Mouse (Mus musculus) granulocyte monocyte progenitor cell, adult 5-6 weeks (primary cell): ENCODE measurements around the gene Pex11g. TPM values are rescaled to one million over a fixed set of nuclear protein-coding genes. Genes with fewer than 3 reads are reported as not detected.
A peak's percentile ranks its signal among the peaks of the same experiment; 100 is the strongest.

ENCODE experiments used
- ATAC-seq: replicated peaks from 2 replicates; pipeline ENCODE4 v1.8.0; 2016; ENCODE audit warnings: mild to moderate bottlenecking, moderate TSS enrichment, inconsistent platforms; ENCODE audit not compliant: poor library complexity, severe bottlenecking
- total RNA-seq, 2 experiments: library from RNA; stranded (forward) in 1 of 2; stranded (reverse) in 1 of 2; fragments of 200-712, 200-1000 nt in 1 of 2; fragments of >200 nt in 1 of 2; fragmentation: Nextera tagmentation in 1 of 2; gene quantifications; 2 replicates each; pipeline ENCODE4 v1.2.3; 2014 to 2017

Gene Pex11g
- 2.3 and 2.8 TPM in 2 replicates for total RNA-seq (2014; fragmentation: Nextera tagmentation)
- total RNA-seq (2017), result 1.6 and 3.4 TPM in 2 replicates

- ATAC-seq, result peak; percentile 92
Observed at GRCm38 (mm10) chr8:3467006-3467885, at the start of gene Pex11g. Gene Pex11g, minus strand, starts transcription at chr8:3467680.

DNA sequence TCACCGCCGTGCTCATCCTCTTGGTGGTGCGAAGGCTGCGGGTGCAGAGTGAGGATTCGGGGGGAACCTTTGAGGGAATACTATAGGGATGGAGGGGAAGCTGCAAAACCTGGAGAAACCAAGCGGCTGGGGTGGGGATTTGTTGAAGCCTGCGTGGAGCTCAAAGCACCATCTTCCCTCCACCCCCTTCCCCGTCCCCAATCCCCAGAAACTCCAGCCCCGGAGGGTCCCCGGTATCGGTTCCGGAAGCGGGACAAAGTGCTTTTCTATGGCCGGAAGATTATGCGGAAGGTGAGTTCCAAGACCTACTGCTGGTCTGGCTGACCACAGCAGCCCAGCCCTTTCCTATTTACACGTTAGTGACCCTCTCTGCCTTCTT, 49.6 kb upstream of the Pex11g start:
- peak; percentile 8 for ATAC-seq

DNA sequence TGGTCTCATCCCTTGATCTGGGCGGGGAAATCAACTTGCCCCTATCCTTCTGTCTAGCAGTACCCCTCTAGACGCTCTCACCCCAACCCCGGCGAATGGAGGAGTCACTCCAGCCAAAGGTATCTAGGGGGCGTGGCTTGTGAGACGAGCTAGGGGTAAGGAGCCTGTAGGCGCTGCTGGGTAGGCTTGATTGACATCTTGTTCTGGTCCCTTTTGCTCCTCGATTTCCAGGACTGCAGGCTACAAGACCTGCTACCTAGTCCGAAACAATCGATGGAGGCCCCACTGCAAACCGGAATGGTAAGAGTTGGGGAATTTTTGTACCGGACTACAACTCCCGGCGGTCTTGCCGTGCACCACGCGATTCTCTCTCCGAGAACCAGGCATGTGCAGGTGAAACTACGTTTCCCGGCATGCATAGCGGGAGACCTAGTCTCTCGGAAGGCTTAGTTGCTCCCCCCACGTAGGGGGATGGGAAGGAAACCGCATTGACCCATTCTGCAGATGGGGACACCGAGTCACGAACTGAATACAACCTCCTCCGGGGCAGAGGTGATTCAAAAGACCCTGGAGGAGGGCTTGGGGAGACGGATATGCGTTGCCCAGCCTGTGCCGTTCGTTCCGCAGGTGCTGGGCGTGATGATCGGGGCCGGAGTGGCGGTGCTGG, 49.1 kb upstream of the Pex11g start:
- peak; percentile 75 for ATAC-seq

- peak; percentile 8 for ATAC-seq
Observed at GRCm38 (mm10) chr8:3515771-3516417, 48.4 kb upstream of the Pex11g start.

GRCm38 (mm10) chr8:3515260-3515671, 47.8 kb upstream of the Pex11g start, which contains the start of gene Pnpla6:
Gene Pnpla6, plus strand, starts transcription at chr8:3515384.
- ATAC-seq, result peak; percentile 68

- no peak for ATAC-seq
Observed at GRCm38 (mm10) chr8:3514681-3515247, 47.3 kb upstream of the Pex11g start.

- no peak for ATAC-seq
Observed at GRCm38 (mm10) chr8:3507979-3508754, 40.7 kb upstream of the Pex11g start.

DNA sequence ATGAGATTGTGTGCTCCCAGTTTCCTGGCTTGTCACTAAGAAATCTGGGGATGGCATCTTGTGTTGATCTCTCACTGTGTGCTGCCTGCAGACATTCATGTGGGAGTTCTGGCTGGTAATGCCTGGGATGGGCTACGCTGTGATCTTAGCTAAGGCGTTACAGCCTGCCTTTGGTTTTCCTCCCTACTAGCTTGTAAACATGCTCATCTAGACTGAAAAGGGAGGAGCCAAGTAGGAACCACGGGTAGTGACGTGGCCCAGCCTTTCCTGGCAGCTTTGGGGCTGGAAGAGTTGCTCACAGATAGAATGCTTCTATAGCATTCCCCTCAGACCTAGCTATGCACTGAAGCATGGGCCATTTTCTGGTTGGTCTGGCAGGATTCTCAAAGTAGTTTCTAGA, 34.7 kb upstream of the Pex11g start:
- ATAC-seq, result no peak

GRCm38 (mm10) chr8:3500235-3501090, 33.0 kb upstream of the Pex11g start, which contains the start of gene Mcoln1:
Gene Mcoln1, plus strand, starts transcription at chr8:3500457.
- ATAC-seq, result peak; percentile 88

- ATAC-seq, result peak; percentile 8
Observed at GRCm38 (mm10) chr8:3499751-3500150, 32.3 kb upstream of the Pex11g start.

DNA sequence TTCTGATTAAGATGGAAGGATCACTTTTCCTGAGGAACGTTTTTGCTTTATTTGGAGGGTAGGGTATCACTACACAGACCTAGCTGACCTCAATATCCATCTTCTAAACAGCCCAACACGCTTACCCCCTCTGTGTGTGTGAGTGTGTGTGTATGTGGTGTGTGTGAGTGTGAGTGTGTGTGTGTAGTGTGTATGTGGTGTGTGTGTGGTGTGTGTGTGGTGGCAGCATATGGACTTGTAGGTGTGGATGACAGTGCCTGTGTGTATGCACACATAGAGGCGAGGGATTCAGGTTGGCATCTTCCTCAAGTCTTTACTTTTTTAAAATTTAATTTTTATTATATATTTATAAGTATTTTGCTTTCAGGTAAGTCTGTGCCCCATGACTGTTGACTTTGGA, 31.1 kb upstream of the Pex11g start:
- no peak for ATAC-seq

- no peak for ATAC-seq
Observed at GRCm38 (mm10) chr8:3496428-3496748, 28.9 kb upstream of the Pex11g start.

- ATAC-seq, result no peak
Observed at GRCm38 (mm10) chr8:3495578-3496427, 28.3 kb upstream of the Pex11g start.

DNA sequence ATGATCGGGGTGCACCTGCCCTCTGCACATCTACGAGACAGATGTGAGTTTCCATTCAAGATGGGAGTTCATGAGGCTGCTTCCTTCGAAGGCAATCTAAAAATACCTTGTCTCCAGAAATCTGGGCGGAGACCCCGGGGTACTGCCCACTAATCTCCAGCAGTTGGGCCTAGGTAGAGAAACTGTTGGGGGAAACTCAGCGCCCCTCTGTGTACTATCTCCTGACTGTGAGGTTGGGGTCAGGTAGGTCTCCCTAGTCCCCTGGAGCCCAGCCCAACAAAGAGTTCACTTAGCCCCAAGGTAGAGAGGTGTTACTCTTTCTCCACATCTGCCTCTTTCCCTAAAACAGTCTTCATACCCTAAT, 26.3 kb upstream of the Pex11g start:
- ATAC-seq, result no peak

GRCm38 (mm10) chr8:3492901-3493844, 25.7 kb upstream of the Pex11g start, which contains the start of gene Zfp358:
Gene Zfp358, plus strand, starts transcription at chr8:3493138.
- ATAC-seq, result peak; percentile 90

DNA sequence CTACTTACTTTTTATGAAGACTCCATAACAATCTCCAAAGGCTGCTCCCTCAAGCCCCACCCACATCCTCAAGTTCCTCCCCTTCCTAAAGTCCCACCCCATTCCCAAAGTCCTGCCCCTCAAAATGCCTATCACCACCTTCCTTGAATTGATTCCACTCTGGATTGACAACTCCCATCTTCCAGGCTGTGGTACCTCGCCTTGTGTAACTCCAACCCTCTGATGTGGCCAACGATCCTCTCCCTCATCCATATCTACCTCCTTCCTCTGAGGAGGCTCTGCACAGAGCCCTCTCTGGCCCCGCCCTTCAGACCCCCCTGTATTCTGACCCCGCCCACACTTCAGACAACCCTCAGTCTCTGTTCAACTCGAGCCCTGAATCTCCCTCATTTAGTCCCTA, 17.7 kb upstream of the Pex11g start:
- ATAC-seq, result no peak

DNA sequence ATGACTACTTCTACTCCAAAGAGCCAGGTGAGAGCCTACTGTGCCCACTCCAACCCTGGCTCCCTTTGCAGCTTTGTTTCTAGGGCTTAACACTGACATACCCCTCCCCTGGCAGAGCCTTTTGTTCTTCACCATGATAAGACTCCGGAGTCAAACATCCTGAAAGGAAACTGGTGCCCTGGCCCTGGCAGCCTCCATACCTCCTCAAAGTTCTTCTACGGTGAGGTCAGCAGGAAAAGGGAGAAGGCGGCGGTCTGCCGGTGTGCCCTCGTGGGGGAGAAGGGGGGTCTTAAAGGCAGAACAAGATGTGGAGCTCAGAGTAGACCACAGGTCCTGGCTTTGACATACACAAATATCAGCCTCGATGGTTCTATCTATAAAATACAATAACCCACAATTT, 16.1 kb upstream of the Pex11g start:
- no peak for ATAC-seq
